Mouse (Mus musculus) ES-E14 (cell line): ENCODE measurements at regions not wholly inside any gene's neighbourhood (a gene's known extent, or its start where the extent isn't known, plus 50 kb on each side); places are given as distances from the start of the nearest gene placed in this dataset.

Source experiments
- DNase-seq: peaks from one replicate; pipeline ENCODE4 v3.0.0-alpha.2; 2013; ENCODE audit warnings: low read depth, low spot score
- H3K27ac ChIP-seq: 2 replicates; pipeline ENCODE4 v1.5.1; 2012; ENCODE audit warnings: low read depth, mild to moderate bottlenecking, low read length, moderate library complexity, mixed read lengths; ENCODE audit not compliant: poor library complexity, insufficient read depth, severe bottlenecking
- H3K36me3 ChIP-seq: 2 replicates; pipeline ENCODE4 v1.6.1; 2012; ENCODE audit warnings: mild to moderate bottlenecking, low read length, moderate library complexity, mixed read lengths; ENCODE audit not compliant: control insufficient read depth, poor library complexity, insufficient read depth, severe bottlenecking
- H3K4me1 ChIP-seq, 2 experiments: fragments of 150-350 bp in 1 of 2; sonication (generic) in 1 of 2; 2 replicates each; pipeline ENCODE4 v1.6.1; 2012; ENCODE audit warnings: low read length in 2 of 2, mild to moderate bottlenecking in 1 of 2, mixed read lengths in 1 of 2; ENCODE audit not compliant: control insufficient read depth in 2 of 2, insufficient read depth in 2 of 2, poor library complexity in 1 of 2
- H3K4me3 ChIP-seq, 2 experiments: fragments of 150-350 bp in 1 of 2; sonication (generic) in 1 of 2; 2 replicates each; pipeline ENCODE4 v1.5.1; 2012; ENCODE audit warnings: low read length in 2 of 2, low read depth in 1 of 2, mild to moderate bottlenecking in 1 of 2, mixed read lengths in 1 of 2; ENCODE audit not compliant: insufficient read depth in 1 of 2, poor library complexity in 1 of 2, severe bottlenecking in 1 of 2
- H3K9ac ChIP-seq: 2 replicates; pipeline ENCODE4 v1.6.1; 2012; ENCODE audit warnings: low read depth, mild to moderate bottlenecking, low read length, mixed read lengths; ENCODE audit not compliant: poor library complexity, insufficient read depth, severe bottlenecking
- H3K9me3 ChIP-seq: fragments of 150-350 bp; sonication (generic); 2 replicates; pipeline ENCODE4 v1.6.1; 2012; ENCODE audit warnings: low read depth, mild to moderate bottlenecking, low read length; ENCODE audit not compliant: control insufficient read depth, insufficient read depth
- CHD2 ChIP-seq: IDR thresholded peaks from 2 replicates; pipeline ENCODE4 v1.6.1; 2014; ENCODE audit warnings: mild to moderate bottlenecking, low read depth, low read length, inconsistent platforms
- HCFC1 ChIP-seq: IDR thresholded peaks from 2 replicates; pipeline ENCODE4 v1.6.1; 2012; ENCODE audit warnings: low read length, inconsistent platforms, borderline replicate concordance; ENCODE audit not compliant: insufficient read depth
- MAFK ChIP-seq: IDR thresholded peaks from 2 replicates; pipeline ENCODE4 v1.6.1; 2014; ENCODE audit warnings: mild to moderate bottlenecking, low read depth, low read length, inconsistent platforms; ENCODE audit not compliant: insufficient read depth
- ZC3H11A ChIP-seq: IDR thresholded peaks from 2 replicates; pipeline ENCODE4 v1.6.1; 2012; ENCODE audit warnings: low read depth, mild to moderate bottlenecking, inconsistent platforms, low read length, borderline replicate concordance
- ZNF384 ChIP-seq: IDR thresholded peaks from 2 replicates; pipeline ENCODE4 v1.6.1; 2012; ENCODE audit warnings: low read depth, low read length, inconsistent platforms
- in situ Hi-C, 2 experiments: fragments of 600-800 bp; cut with MboI; formaldehyde crosslinking; loops; one replicate each; pipeline ENCODE4 v1.15.1; 2025; ENCODE audit warnings: low sequenced_read_pairs in 2 of 2, inconsistent platforms in 1 of 2; ENCODE audit not compliant: unreplicated experiment in 2 of 2

- Histone ChIP-seq H3K27ac (no peak overlapping the region), H3K9ac (no peak overlapping the region), H3K4me1 (no peaks in the 10 kb centered on the region), H3K4me3 (no peak overlapping the region), H3K9me3 (no peaks in the 10 kb centered on the region), H3K36me3 (no peaks in the 10 kb centered on the region)
- no peak for DNase-seq
- TF ChIP-seq HCFC1 (no peak), ZC3H11A (no peak), CHD2 (no peak), MAFK (no peak), ZNF384 (no peak)
- in situ Hi-C loops: no loop called here
Measured at GRCm38 (mm10) chr16:58349354-58349753, 58.9 kb upstream of the Dcbld2 start.

- in situ Hi-C loops: no loop called here
- Histone ChIP-seq H3K4me3 (no peak overlapping the region), H3K36me3 (no peaks in the 10 kb centered on the region), H3K9me3 (no peaks in the 10 kb centered on the region), H3K27ac (no peak overlapping the region), H3K9ac (no peak overlapping the region), H3K4me1 (no peaks in the 10 kb centered on the region)
- no peak for TF ChIP-seq HCFC1
- no peak for TF ChIP-seq MAFK
- TF ChIP-seq ZNF384: no peak
- TF ChIP-seq CHD2: no peak
- no peak for TF ChIP-seq ZC3H11A
- DNase-seq: no peak
Measured at GRCm38 (mm10) chr16:58349802-58350201, 58.4 kb upstream of the Dcbld2 start.

- no peak for DNase-seq
- H3K9ac ChIP-seq: no peak overlapping the region
- H3K9me3 ChIP-seq: no peaks in the 10 kb centered on the region
- no peaks in the 10 kb centered on the region for H3K4me1 ChIP-seq
- in situ Hi-C loops: no loop called here
- no peak overlapping the region for H3K27ac ChIP-seq
- no peaks in the 10 kb centered on the region for H3K36me3 ChIP-seq
- no peak overlapping the region for H3K4me3 ChIP-seq
- TF ChIP-seq ZC3H11A (no peak), MAFK (no peak), CHD2 (no peak), ZNF384 (no peak), HCFC1 (no peak)
Measured at GRCm38 (mm10) chr16:58352156-58352555, 56.1 kb upstream of the Dcbld2 start.

- H3K9ac ChIP-seq: no peak overlapping the region
- no peaks in the 10 kb centered on the region for H3K4me1 ChIP-seq
- no peak for DNase-seq
- no peak overlapping the region for H3K27ac ChIP-seq
- no peak for TF ChIP-seq MAFK
- TF ChIP-seq CHD2: no peak
- no peak for TF ChIP-seq ZC3H11A
- no peak for TF ChIP-seq ZNF384
- no peak for TF ChIP-seq HCFC1
- H3K36me3 ChIP-seq: no peaks in the 10 kb centered on the region
- in situ Hi-C loops: no loop called here
- H3K4me3 ChIP-seq: no peak overlapping the region
- H3K9me3 ChIP-seq: no peaks in the 10 kb centered on the region
Measured at GRCm38 (mm10) chr16:58354551-58354950, 53.7 kb upstream of the Dcbld2 start.
